Mouse (Mus musculus) CH12.LX (cell line): ENCODE measurements around the gene Nxn.

Experiments used
- CTCF ChIP-seq, 2 experiments: IDR thresholded peaks in 1 of 2; conservative IDR thresholded peaks in 1 of 2; 2 replicates each; pipeline ENCODE4 v1.5.1; 2011 to 2012; ENCODE audit warnings: low read depth in 2 of 2, low read length in 2 of 2, improper control_type of control experiment in 1 of 2, inconsistent platforms in 1 of 2, mild to moderate bottlenecking in 1 of 2, moderate library complexity in 1 of 2
- E2F4 ChIP-seq: IDR thresholded peaks from 2 replicates; pipeline ENCODE4 v1.6.1; 2011; ENCODE audit warnings: low read depth, low read length, improper control_type of control experiment; ENCODE audit not compliant: insufficient replicate concordance
- EP300 ChIP-seq: IDR thresholded peaks from 2 replicates; pipeline ENCODE4 v1.6.1; 2011; ENCODE audit warnings: low read length, improper control_type of control experiment
- GABPA ChIP-seq: IDR thresholded peaks from 2 replicates; pipeline ENCODE4 v1.6.1; 2012; ENCODE audit warnings: low read depth, low read length, improper control_type of control experiment, inconsistent platforms; ENCODE audit not compliant: insufficient replicate concordance
- JUN ChIP-seq: IDR thresholded peaks from 2 replicates; pipeline ENCODE4 v1.6.1; 2011; ENCODE audit warnings: low read depth, mild to moderate bottlenecking, low read length, improper control_type of control experiment, moderate library complexity; ENCODE audit not compliant: insufficient read depth
- MAX ChIP-seq: IDR thresholded peaks from 2 replicates; pipeline ENCODE4 v1.6.1; 2011; ENCODE audit warnings: low read length, improper control_type of control experiment
- NELFE ChIP-seq: IDR thresholded peaks from 2 replicates; pipeline ENCODE4 v1.6.1; 2011; ENCODE audit warnings: low read depth, low read length, improper control_type of control experiment
- POLR2A ChIP-seq: IDR thresholded peaks from 2 replicates; pipeline ENCODE4 v1.6.1; 2011; ENCODE audit warnings: low read depth, mild to moderate bottlenecking, improper control_type of control experiment, low read length
- RCOR1 ChIP-seq: conservative IDR thresholded peaks from 2 replicates; pipeline ENCODE4 v1.6.1; 2012; ENCODE audit warnings: low read depth, mild to moderate bottlenecking, inconsistent platforms, low read length, improper control_type of control experiment
- SIN3A ChIP-seq: IDR thresholded peaks from 2 replicates; pipeline ENCODE4 v1.6.1; 2012; ENCODE audit warnings: low read length, improper control_type of control experiment, inconsistent platforms
- USF2 ChIP-seq: conservative IDR thresholded peaks from 2 replicates; pipeline ENCODE4 v1.6.1; 2011; ENCODE audit warnings: low read depth, low read length, improper control_type of control experiment
- ZC3H11A ChIP-seq: IDR thresholded peaks from 2 replicates; pipeline ENCODE4 v1.6.1; 2012; ENCODE audit warnings: low read depth, mild to moderate bottlenecking, inconsistent platforms, low read length, improper control_type of control experiment
- ZNF384 ChIP-seq: IDR thresholded peaks from 2 replicates; pipeline ENCODE4 v1.6.1; 2012; ENCODE audit warnings: low read depth, low read length, improper control_type of control experiment, inconsistent platforms

- TF ChIP-seq CTCF (conservative IDR thresholded peaks at IDR 0.05 in 1 of 2, IDR thresholded peaks at IDR 0.05 in 1 of 2; ENCODE audit: low read depth in 2 of 2, low read length in 2 of 2) (no peak), POLR2A (no peak), EP300 (no peak), MAX (no peak), GABPA (no peak), ZNF384 (no peak), RCOR1 (no peak), NELFE (no peak), E2F4 (no peak), USF2 (no peak), JUN (no peak), ZC3H11A (no peak), SIN3A (no peak)
Measured at GRCm38 (mm10) chr11:76419179-76419578, 20.2 kb upstream of the Nxn start.
